Mouse (Mus musculus) c-Kit-positive CD71-positive TER-119-positive erythroid progenitor cells, embryonic 14.5 days (primary cell): Measurements from ENCODE around the gene Acadl.

ENCODE experiments used
- DNase-seq: peaks from one replicate; pipeline ENCODE4 v3.0.0-alpha.2; 2013; ENCODE audit warnings: low spot score

Acadl gene

DNA sequence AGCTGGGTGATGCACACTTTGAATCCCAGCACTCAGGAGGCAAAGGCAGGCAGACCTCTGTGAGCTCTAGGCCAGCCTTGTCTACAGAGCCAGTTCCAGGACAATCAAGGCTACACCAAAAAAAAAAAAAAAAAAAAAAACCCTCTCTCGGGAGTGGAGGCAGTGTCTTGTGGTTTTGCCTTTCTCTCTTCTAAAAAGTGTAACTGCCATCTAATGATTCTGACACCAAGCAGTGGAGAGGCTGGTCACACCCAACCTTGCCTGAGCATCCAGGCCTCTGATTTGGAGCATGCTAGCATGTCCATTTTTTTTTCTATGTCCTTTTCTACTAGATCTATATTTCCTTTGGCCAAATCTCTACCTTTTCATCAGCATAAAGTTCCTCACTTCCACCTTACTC is 23.9 kb downstream of the Acadl start:
- DNase-seq: no peak

- DNase-seq: peak; percentile 67
Observed at GRCm38 (mm10) chr1:66838184-66839042, 24.7 kb downstream of the Acadl start.

- no peak for DNase-seq
Observed at GRCm38 (mm10) chr1:66837207-66837606, 25.9 kb downstream of the Acadl start.

DNA sequence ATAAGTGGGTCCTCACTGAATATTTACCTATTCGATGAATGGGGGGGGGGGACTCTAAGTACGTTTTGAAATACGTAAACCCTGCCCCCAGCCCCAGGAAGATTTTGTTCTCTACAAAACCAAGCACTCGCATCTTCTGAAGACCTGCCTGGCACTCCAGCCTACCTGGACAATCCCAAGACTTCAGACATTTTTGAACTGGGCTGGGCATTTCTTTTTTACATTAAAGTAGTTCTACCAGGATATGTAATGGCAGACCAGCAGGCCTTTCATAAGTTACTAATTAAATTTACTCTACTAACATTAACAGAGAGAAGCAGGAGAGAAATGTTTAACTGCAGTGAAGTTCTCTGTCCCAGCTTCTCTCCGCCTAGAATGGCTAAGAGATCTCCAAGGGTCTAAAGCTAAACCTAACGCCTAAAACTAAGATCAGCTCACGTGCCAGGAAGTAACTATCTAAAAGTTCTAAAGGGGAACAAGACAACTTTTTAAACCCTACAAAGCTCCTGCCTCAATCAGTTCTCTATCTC is 30.4 kb downstream of the Acadl start:
- DNase-seq: no peak

DNA sequence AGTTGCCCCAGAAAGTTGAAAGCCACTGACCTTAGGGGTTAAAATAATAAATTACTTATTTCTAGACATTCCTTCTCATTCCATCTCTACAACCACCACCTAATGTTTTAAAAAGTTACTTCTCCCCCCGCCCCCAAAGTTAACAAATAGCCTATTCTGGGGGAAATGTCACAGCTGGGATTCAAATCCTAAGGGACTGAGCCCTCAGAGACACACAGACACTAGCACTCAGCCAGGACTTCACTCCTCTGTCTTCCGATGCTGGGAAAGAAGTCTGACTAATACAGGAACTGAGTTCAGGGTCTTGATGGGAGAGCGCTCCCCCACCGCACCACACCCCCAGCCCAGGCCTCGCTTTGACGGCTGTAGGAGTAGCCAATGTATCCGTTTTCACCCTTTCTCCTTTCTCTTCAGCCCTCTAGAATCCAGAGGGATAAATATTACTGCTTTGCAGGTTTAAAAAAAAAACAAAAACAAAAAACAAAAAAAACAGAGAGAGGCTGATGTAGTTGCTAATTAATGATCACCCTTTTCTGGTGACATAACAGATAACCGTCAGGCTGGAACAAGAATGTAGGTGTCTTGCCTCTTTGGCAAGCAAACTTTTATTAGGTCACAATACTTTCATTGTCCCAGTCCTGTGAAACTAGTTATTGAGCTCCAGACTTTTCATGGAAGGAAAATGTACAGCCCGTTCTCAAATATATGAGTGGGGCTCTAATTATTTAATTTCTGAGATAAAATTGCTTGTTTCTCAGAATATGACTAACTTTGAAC is 31.1 kb downstream of the Acadl start:
- DNase-seq: no peak

DNA sequence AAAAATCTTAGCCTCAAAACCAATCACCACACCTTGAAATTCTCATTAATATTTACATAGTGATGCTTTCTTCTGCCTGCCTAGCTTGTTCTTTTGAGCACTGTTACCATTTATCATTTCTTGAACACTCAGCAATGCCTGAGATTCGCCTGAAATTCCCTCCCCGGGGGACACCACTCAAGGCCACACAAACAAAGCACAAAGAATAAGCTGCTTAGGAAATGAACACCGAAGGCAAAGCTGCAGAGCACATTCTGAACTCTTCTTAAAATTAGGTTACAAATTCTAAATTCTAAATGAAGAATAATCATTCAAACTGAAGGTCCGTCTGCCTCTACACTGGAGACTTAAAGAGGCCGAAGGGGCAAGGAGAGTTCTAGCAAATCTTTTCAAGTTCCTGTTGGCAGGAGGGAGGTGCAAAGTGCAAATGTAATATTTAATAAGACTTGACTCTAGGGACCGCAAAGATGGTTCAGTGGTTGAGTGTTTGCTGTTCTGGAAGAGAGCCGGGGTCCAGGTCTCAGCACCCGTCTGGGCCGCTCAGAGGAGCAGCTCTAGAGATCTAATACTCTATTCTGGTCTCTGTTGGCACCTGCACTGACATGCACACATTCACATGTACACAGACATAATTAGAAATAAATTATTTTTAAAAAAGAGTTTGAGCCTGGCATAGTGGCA is 33.5 kb downstream of the Acadl start:
- DNase-seq: no peak

DNA sequence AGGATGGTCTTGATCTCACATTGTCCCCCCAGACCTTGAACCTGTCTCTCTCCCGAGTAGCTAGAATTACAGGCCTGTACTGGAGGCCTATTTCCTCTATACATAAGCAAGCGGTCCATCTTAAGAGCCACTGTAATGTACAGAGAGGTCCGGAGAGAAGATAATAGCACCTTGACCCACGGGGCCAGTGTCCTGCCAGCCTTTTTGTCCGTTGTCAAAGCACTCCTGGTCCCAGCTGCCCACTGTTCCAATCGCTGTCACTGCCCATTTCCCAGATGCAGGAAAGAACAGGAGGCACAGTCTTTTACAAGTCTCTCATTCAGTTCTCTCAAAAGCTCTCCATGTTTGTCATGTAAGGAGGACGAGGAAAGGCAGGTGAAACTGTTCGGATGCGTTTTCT is 41.1 kb downstream of the Acadl start:
- DNase-seq: no peak

DNA sequence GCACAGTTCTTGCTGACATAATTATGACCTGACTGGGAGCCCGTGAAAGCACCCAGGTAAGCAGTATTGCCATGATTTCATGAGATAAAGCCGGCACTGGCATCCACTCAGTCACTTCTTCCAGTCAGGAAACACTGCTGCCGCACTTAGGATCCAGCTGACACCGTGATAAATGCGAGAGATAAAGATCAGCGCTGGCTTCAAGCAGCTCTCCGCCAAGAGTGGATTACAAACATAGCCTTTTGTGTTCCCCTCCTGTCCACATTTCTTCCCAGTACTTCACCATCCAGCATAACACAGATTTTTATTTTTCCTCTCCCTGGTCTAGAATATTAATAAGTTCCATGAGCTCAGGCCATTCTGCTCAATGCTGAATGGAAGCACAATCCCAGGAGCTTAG is 42.8 kb downstream of the Acadl start:
- no peak for DNase-seq

DNA sequence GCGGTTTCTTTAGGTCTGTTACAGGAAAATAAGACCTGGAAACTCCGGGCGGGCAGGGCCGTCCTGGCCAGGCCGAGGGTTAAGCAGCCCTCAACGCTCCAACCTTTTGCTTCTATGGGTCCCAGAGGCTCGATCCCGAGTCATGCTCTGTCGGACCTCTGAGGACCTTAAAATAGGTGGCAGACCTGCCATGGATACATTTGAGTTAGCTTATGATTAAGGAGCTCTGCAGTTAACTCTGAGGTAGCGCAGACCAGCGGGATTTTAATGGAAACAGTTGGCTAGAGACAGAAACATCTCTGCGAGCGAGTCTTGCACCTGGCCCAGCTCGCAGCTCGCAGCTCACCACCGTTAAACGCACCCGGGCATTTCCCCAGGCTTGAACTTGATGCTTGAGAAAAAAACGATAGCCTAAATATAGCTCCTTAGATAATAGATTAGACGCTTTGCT is 45.2 kb downstream of the Acadl start:
- peak; percentile 40 for DNase-seq

- DNase-seq: peak; percentile 91
Observed at GRCm38 (mm10) chr1:66817453-66817839, 45.6 kb downstream of the Acadl start, which contains the start of gene Kansl1l. TSS of gene Kansl1l (minus strand) at chr1:66817562.

DNA sequence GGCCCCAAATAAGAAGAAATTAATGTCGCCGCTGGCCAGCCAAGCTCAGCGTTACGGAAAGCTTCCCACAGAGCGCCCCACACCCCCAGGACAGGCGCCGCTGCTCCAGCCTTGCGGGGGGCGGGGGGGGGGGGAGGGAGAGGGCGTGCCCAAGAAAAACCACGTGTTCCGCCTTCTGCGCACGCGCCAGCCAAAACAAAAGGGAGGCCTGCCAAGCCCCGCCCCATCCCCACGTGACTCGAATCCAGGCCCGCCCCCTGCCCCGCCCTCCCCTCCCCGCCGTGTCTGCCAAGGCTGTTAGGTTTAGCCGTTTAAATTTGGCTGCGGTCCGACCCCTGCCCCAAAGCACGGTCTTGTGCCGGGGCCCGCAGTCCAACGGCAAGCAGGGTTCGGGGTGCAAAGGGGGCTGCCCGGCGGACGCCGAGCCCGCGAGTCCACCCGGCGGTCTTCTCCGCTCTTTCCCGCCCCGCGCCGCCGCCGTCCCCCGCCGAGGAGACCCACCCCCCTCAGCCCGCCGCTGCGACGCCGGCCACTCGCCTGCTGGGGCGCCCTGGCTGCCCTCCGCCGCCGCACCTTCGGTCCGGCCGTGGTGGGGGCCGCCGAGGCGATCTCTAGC is 46.1 kb downstream of the Acadl start:
- peak; percentile 88 for DNase-seq

GRCm38 (mm10) chr1:66815941-66816777 is 46.9 kb downstream of the Acadl start:
- DNase-seq: peak; percentile 40

DNA sequence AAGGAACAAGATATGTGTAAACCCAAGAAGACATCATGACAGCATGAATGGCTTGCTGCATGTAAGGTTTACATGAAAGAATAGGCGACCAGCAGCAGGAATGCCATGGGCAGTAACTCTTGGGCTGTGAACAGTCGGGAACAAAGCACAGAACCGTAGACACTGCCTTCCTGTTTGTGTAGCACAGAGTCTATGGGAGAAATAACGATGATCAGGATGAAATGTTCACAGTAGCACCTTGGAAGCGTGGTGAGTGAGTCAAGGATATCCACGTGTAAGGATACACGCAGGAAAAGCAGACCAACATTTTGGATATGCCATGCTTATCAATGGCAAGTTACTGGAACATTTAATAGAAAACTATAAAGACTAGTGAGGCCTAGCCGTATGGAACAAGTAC is 48.3 kb downstream of the Acadl start:
- DNase-seq: peak; percentile 14

DNA sequence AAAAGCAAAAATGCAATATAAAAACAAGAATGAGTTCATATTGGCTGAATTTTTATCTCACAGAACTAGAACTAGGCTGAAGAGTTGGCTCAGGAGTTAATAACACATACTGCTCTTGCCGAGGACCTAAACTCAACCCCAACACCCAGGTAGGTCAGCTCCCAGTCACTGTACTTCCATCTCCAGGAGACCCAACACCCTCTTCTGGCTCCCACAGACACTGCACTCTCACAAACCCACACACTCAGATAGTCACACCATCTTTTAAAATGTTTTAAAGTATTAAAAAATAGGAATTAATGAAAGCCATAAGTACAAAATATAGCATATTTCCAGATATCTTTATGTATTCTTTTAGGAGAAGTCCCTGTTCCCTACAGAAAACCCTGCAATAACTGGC is 49.9 kb downstream of the Acadl start:
- DNase-seq: no peak

GRCm38 (mm10) chr1:66806821-66807220 is 56.3 kb downstream of the Acadl start:
- no peak for DNase-seq

DNA sequence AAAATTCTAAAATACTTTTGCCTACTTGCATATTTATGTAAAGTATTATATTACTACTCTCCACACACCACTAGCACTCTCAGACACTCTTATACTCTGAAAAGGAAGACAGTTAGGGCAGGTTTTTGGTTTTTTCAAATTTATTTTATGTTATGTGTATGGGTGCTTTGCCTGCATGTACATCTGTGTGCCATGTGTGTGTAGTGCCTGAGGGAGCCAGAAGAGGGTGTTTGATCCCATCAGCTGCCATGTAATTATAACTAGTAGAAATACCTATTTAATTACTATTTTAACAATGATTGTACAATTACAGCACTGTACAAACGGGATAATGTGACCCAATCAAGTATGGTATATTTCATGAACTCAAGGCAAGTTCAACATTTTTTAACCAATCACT is 57.7 kb downstream of the Acadl start:
- no peak for DNase-seq

GRCm38 (mm10) chr1:66804710-66805109 is 58.4 kb downstream of the Acadl start:
- DNase-seq: no peak

DNA sequence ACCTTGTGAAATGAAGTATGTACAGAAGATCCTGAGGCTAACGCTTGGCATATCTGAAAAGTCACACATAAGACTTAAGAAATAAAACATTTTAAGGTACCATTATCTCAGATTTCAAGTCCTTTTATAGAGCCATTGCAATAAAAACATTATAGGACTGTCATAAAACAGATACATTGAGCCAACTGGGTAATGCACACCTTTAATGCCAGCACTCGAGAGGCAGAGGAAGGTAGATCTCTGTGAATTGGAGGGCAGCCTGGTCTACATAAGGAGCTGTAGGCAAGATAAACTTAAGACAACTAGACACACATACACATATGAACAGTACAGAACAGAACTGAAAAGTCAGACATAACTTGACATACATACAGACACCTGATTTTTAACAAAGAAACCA is 65.1 kb downstream of the Acadl start:
- DNase-seq: no peak

GRCm38 (mm10) chr1:66792838-66793466 is 70.1 kb downstream of the Acadl start:
- DNase-seq: no peak

- no peak for DNase-seq
Observed at GRCm38 (mm10) chr1:66782296-66782695, 80.8 kb downstream of the Acadl start.
